Mouse (Mus musculus) central nervous system, embryonic 11.5 days (tissue): ENCODE data around the gene AU021092. TPM values are rescaled to one million over a fixed set of nuclear protein-coding genes. Genes with fewer than 3 reads are reported as not detected.

Experiments
- polyA plus RNA-seq: library from polyadenylated mRNA; depleted of rRNA; stranded (reverse); fragments of >200 nt; gene quantifications from 2 replicates; pipeline ENCODE4 v1.2.3, GENCODE M21; 2012; rRNA removed

The AU021092 gene
- polyA plus RNA-seq, result 2.7 and 4.8 TPM in 2 replicates

DNA sequence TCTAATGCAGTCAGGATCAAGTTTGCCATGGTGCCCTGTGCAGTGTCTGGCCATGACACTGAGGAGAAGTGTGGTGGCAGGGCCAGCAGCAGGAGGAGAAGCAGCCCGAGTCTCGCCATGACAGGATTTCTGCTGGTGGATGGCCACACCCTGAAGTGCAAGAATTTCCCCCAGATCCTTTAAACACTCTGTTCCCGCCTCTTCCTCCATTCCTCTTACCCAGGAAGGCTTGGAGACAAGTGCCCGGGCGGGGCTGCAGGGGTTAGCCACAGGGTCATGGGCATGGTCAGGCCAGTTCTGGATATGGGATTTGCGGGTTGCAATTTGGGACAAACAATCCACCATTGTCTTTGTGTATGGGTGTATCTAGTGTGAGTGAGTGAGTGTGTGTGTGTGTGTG lies at the start of gene AU021092:
AU021092 (minus strand) TSS at position 160 of the 400 bp plus-strand sequence.

GRCm38 (mm10) chr16:5255779-5256496 lies 33.8 kb upstream of the AU021092 start, which contains the start of gene Eef2kmt:
Eef2kmt (minus strand) TSS chr16:5255983.

GRCm38 (mm10) chr16:5233418-5234313 lies 11.6 kb upstream of the AU021092 start, which contains the start of gene Alg1:
Alg1 (plus strand) TSS chr16:5233621.

DNA sequence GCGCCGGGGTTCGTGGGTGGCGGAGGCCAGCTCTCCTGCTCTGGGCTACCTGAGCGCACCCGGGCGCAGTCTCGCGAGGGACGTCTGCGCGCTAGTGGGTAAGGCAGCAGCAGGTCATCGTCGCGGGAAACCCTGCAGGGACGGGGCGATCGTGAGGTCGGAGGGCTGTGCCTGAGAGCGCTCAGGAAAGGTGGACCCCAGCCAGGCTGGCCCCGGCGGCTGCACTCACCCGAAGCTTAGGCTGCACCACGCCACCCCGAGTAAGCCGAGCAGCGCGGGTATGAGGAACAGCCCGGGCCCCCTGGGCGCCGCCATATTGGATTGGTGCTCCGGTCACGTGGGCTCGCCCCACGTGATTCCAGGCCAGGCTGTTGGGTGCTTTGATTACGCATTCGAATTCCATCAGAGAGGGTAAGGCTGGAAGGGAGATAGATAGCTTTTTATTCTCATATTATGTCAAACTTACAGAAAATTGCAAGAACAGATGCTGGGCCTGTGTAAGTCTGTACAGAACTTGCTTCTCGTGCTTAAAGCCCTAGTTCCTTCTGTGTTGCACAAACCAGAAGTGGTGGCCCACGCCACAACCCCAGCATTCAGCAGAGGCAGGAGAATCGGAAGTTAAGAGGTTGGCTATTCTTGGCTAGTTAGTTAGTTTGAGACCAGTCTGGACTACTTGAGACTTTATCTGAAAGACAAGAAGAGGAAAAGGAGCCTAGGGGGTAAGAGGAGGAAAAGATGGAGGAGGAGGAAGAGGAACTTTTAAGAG lies 18.2 kb downstream of the AU021092 start, which contains the start of gene Nagpa:
Nagpa (minus strand) TSS at position 345 of the 766 bp plus-strand sequence.

Other genes starting within 250 kb of the AU021092 start
- not detected in 2 replicates for gene Sept12, start 224.4 kb downstream of the AU021092 start, polyA plus RNA-seq
- 1.2 and 4.4 TPM in 2 replicates for gene Smim22, start 215.0 kb downstream of the AU021092 start, polyA plus RNA-seq
- 54.2 and 68.4 TPM in 2 replicates for gene Rogdi, start 208.7 kb downstream of the AU021092 start, polyA plus RNA-seq
- 135 and 148 TPM in 2 replicates for gene Glyr1, start 172.4 kb downstream of the AU021092 start, polyA plus RNA-seq
- gene Ubn1, start 172.2 kb downstream of the AU021092 start, polyA plus RNA-seq, result 27.7 and 38.3 TPM in 2 replicates
- 0.77 and 0.97 TPM in 2 replicates for gene Ppl, start 89.9 kb downstream of the AU021092 start, polyA plus RNA-seq
- 1.2 and 1.3 TPM in 2 replicates for gene Sec14l5, start 75.2 kb downstream of the AU021092 start, polyA plus RNA-seq
- 7.1 and 11.6 TPM in 2 replicates for gene Nagpa, start 18.3 kb downstream of the AU021092 start, polyA plus RNA-seq
- 26.9 and 32.6 TPM in 2 replicates for gene Alg1, start 11.3 kb upstream of the AU021092 start, polyA plus RNA-seq
- gene Eef2kmt, start 33.7 kb upstream of the AU021092 start, polyA plus RNA-seq, result 10.5 and 19.1 TPM in 2 replicates